Mouse (Mus musculus) forebrain, embryonic 11.5 days (tissue): ENCODE measurements around the gene Ccdc88b. TPM values are rescaled to one million over a fixed set of nuclear protein-coding genes. Genes with fewer than 3 reads are reported as not detected.

Experiments
- ATAC-seq: fragments of 200-750 bp; cut with Nextera tagmentation; replicated peaks from 2 replicates; pipeline ENCODE4 v1.8.0; 2017; ENCODE audit warnings: moderate TSS enrichment; ENCODE audit not compliant: low FRiP score
- DNase-seq: peaks from one replicate; pipeline ENCODE4 v3.0.0-alpha.2; 2017; ENCODE audit warnings: low spot score
- H3K27ac ChIP-seq: fragments of 300-500 bp; sonication (generic); 2 replicates; pipeline ENCODE4 v1.5.1; 2014; ENCODE audit warnings: low read depth, low read length
- H3K27me3 ChIP-seq: fragments of 300-500 bp; sonication (generic); 2 replicates; pipeline ENCODE4 v1.6.1; 2014; ENCODE audit warnings: mild to moderate bottlenecking, low read length, mixed read lengths; ENCODE audit not compliant: control insufficient read depth, insufficient read depth
- H3K36me3 ChIP-seq: fragments of 300-500 bp; sonication (generic); 2 replicates; pipeline ENCODE4 v1.6.1; 2014; ENCODE audit warnings: mild to moderate bottlenecking, low read length, moderate library complexity, mixed read lengths; ENCODE audit not compliant: control insufficient read depth, insufficient read depth
- H3K4me1 ChIP-seq: fragments of 300-500 bp; sonication (generic); replicated peaks from 2 replicates; pipeline ENCODE4 v1.6.1; 2014; ENCODE audit warnings: low read length, mixed read lengths; ENCODE audit not compliant: control insufficient read depth, insufficient read depth
- H3K4me2 ChIP-seq: fragments of 300-500 bp; sonication (generic); 2 replicates; pipeline ENCODE4 v1.6.1; 2014; ENCODE audit warnings: low read depth, mild to moderate bottlenecking, low read length, moderate library complexity, mixed read lengths; ENCODE audit not compliant: severe bottlenecking
- H3K4me3 ChIP-seq: fragments of 300-500 bp; sonication (generic); 2 replicates; pipeline ENCODE4 v1.5.1; 2014; ENCODE audit warnings: low read depth, low read length
- H3K9ac ChIP-seq: fragments of 300-500 bp; sonication (generic); 2 replicates; pipeline ENCODE4 v1.6.1; 2014; ENCODE audit warnings: low read length
- H3K9me3 ChIP-seq: fragments of 300-500 bp; sonication (generic); 2 replicates; pipeline ENCODE4 v1.6.1; 2016; ENCODE audit warnings: low read length, mixed read lengths; ENCODE audit not compliant: control insufficient read depth
- WGBS: fragments of 180-500 bp; shearing (Covaris S2); extraction: QIAGEN DNeasy Blood & Tissue Kit; methylation state at CpG from one replicate; pipeline ENCODE4 v1.1.7; 2014; 5-methylcytosine and 5-hydroxymethylcytosine counted together
- polyA plus RNA-seq: library from polyadenylated mRNA; unstranded; fragments of >200 nt; fragmentation: Nextera tagmentation; extraction: Ambion mirVana; gene quantifications from 2 replicates; pipeline ENCODE4 v1.2.1, GENCODE M21; 2014

The Ccdc88b gene
- polyA plus RNA-seq, 1 experiment from 2014 or later = 0.80 TPM

GRCm38 (mm10) chr19:6854658-6855057, 3.4 kb downstream of the Ccdc88b start:
- WGBS = 89% methylated on average over 12 of the region's 12 CpGs
- H3K4me3 ChIP-seq = no peak overlapping the region
- peaks cover 16% of the 10 kb centered on the region for H3K4me1 ChIP-seq
- no peaks in the 10 kb centered on the region for H3K36me3 ChIP-seq
- ATAC-seq (no peak), DNase-seq (peak; percentile 52)
- H3K27me3 ChIP-seq = 0 out of 2 replicates have a peak, but pooled peaks cover 2% of the 10 kb centered on the region
- no peak overlapping the region for H3K4me2 ChIP-seq
- no peak overlapping the region for H3K27ac ChIP-seq
- no peaks in the 10 kb centered on the region for H3K9me3 ChIP-seq
- H3K9ac ChIP-seq = no peak overlapping the region

- Histone ChIP-seq H3K9ac (no peak overlapping the region), H3K27me3 (peaks cover 8% of the 10 kb centered on the region), H3K36me3 (no peaks in the 10 kb centered on the region), H3K4me1 (peaks cover 16% of the 10 kb centered on the region), H3K27ac (no peak overlapping the region), H3K4me2 (no peak overlapping the region), H3K9me3 (no peaks in the 10 kb centered on the region), H3K4me3 (no peak overlapping the region)
- DNase-seq (peak; percentile 45), ATAC-seq (no peak)
- 81% methylated on average over 8 of the region's 8 CpGs for WGBS
These were observed 4.1 kb downstream of the Ccdc88b start for GRCm38 (mm10) chr19:6853903-6854302.

DNA sequence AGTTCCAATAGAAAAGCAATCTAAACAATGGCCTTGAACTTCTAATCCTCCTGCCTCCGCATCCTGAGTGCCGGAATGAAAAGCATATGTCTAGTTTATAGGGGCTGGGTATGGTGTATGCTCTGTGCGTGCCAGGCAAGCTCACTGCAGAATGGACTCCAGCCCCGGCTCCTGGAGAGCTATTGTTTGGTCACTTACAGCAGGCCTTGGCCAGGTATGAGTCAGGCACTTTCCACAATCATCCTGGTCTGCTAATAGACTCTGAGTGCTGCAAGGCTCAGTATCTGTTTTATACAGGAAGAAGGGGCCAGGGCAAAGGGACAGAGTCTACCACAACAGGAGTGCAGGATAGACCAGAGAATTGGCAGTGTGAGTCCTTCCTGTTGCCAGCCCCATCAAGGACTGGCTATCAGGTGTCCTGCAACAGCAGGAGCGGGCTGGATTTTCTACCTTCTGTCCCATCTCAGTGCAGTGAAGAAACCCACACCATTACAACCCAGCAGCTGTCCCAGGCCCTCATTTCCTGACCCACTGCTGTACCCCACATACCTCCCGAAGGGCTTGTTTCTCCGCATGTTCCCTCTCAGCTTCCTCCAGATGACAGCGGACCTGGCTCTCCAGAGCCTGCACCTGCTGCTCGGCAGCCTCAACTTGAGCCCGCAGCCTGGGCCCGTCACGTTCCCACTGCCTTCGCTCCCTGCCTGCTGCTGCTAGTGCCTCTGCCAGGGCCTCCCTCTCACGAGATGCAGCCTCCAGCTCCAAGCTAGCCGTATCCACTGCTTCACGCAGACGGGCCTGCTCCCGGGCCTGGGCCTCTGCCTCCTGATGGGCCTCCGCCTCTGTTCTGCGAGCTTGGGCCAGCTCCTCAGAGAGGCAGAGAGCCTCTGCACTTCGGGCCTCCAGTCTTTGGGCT, 5.4 kb downstream of the Ccdc88b start:
- 75% methylated on average over 21 of the region's 21 CpGs for WGBS
- no peak overlapping the region for H3K9ac ChIP-seq
- H3K27me3 ChIP-seq = peaks cover 21% of the 10 kb centered on the region
- H3K9me3 ChIP-seq = no peaks in the 10 kb centered on the region
- H3K27ac ChIP-seq = no peak overlapping the region
- H3K4me2 ChIP-seq = no peak overlapping the region
- ATAC-seq = no peak
- H3K4me3 ChIP-seq = no peak overlapping the region
- DNase-seq = no peak
- no peaks in the 10 kb centered on the region for H3K36me3 ChIP-seq
- H3K4me1 ChIP-seq = peaks cover 22% of the 10 kb centered on the region

GRCm38 (mm10) chr19:6851497-6851896, 6.5 kb downstream of the Ccdc88b start:
- no peaks in the 10 kb centered on the region for H3K36me3 ChIP-seq
- H3K9me3 ChIP-seq = no peaks in the 10 kb centered on the region
- no peak overlapping the region for H3K9ac ChIP-seq
- no peak for ATAC-seq
- DNase-seq = no peak
- WGBS = 83% methylated on average over 3 of the region's 3 CpGs
- peaks cover 20% of the 10 kb centered on the region for H3K4me1 ChIP-seq
- peaks cover 31% of the 10 kb centered on the region for H3K27me3 ChIP-seq
- H3K4me2 ChIP-seq = no peak overlapping the region
- no peak overlapping the region for H3K4me3 ChIP-seq
- H3K27ac ChIP-seq = no peak overlapping the region

DNA sequence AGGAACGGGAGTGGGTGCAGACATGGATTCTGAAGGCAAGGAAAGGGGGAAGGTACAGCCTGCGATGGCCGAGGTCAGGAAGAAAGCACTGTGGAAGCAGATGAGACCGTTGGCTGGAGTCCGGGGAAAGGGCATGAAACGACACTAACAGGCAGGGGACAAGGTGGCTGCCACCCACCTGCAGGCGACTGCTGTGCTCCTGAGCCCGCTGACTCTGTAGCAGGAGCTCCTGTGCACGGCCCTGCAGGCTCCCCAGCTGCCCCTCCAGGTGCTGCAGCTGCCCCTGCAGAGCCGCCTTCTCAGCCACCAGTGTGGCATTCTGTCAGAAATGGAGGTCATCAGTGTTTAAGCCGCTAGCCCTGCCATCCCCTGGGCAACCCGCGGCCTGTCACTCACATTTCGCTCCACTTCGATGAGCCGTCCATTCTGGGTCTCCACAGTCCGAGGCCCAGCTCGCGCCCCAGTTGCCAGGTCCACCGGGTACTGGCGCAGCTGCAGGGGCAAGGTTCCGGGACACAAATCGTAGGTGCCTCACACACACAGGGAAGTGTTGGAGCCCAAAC, 8.4 kb downstream of the Ccdc88b start:
- Histone ChIP-seq H3K27me3 (peaks cover 36% of the 10 kb centered on the region), H3K4me2 (no peak overlapping the region), H3K27ac (no peak overlapping the region), H3K9me3 (no peaks in the 10 kb centered on the region), H3K36me3 (no peaks in the 10 kb centered on the region), H3K4me3 (no peak overlapping the region), H3K9ac (no peak overlapping the region), H3K4me1 (peaks cover 6% of the 10 kb centered on the region; the same call in 1 of the 2 replicates)
- DNase-seq (peak; percentile 46), ATAC-seq (no peak)
- 67% methylated on average over 23 of the region's 23 CpGs for WGBS

GRCm38 (mm10) chr19:6847841-6848517, 10.0 kb downstream of the Ccdc88b start:
- Histone ChIP-seq H3K9ac (no peak overlapping the region), H3K4me2 (peak overlapping the region; percentile 45), H3K27ac (no peak overlapping the region), H3K27me3 (peaks cover 36% of the 10 kb centered on the region), H3K9me3 (no peaks in the 10 kb centered on the region), H3K4me1 (peaks cover 6% of the 10 kb centered on the region; the same call in 1 of the 2 replicates), H3K36me3 (no peaks in the 10 kb centered on the region), H3K4me3 (peak overlapping the region; percentile 19)
- DNase-seq (peak; percentile 60), ATAC-seq (no peak)
- 3% methylated on average over 31 of the region's 31 CpGs for WGBS

GRCm38 (mm10) chr19:6846050-6846449, 12.0 kb downstream of the Ccdc88b start:
- Histone ChIP-seq H3K4me1 (peaks cover 6% of the 10 kb centered on the region; the same call in 1 of the 2 replicates), H3K27ac (no peak overlapping the region), H3K9me3 (no peaks in the 10 kb centered on the region), H3K4me2 (no peak overlapping the region), H3K4me3 (no peak overlapping the region), H3K9ac (no peak overlapping the region), H3K27me3 (peaks cover 37% of the 10 kb centered on the region), H3K36me3 (no peaks in the 10 kb centered on the region)
- no peak for DNase-seq
- WGBS = 72% methylated on average over 4 of the region's 4 CpGs
- ATAC-seq = no peak

- H3K36me3 ChIP-seq = no peaks in the 10 kb centered on the region
- no peak overlapping the region for H3K4me2 ChIP-seq
- peaks cover 37% of the 10 kb centered on the region for H3K27me3 ChIP-seq
- 70% methylated on average over 1 of the region's 1 CpGs for WGBS
- ATAC-seq (no peak), DNase-seq (no peak)
- no peak overlapping the region for H3K27ac ChIP-seq
- peaks cover 8% of the 10 kb centered on the region for H3K4me1 ChIP-seq
- H3K9ac ChIP-seq = no peak overlapping the region
- H3K4me3 ChIP-seq = no peak overlapping the region
- H3K9me3 ChIP-seq = no peaks in the 10 kb centered on the region
These were observed 15.7 kb downstream of the Ccdc88b start for GRCm38 (mm10) chr19:6842353-6842752.
